Mouse (Mus musculus) ES-Bruce4 (cell line): ENCODE measurements around the gene Fam234a. TPM values are rescaled to one million over a fixed set of nuclear protein-coding genes. Genes with fewer than 3 reads are reported as not detected.
"Not testable (repeated sequence)": the region's sequence is repeated elsewhere in the genome, so short reads cannot be mapped to it uniquely, and the experiment has no call there.

Source experiments
- H3K27ac ChIP-seq: 2 replicates; pipeline ENCODE4 v1.5.1; 2012; ENCODE audit warnings: low read length, inconsistent platforms; ENCODE audit not compliant: insufficient read depth
- H3K27me3 ChIP-seq: 2 replicates; pipeline ENCODE4 v1.6.1; 2012; ENCODE audit warnings: mild to moderate bottlenecking, low read length, inconsistent platforms; ENCODE audit not compliant: control insufficient read depth, poor library complexity, insufficient read depth, severe bottlenecking
- H3K36me3 ChIP-seq: 2 replicates; pipeline ENCODE4 v1.6.1; 2012; ENCODE audit warnings: inconsistent platforms, mild to moderate bottlenecking, low read length, moderate library complexity; ENCODE audit not compliant: control insufficient read depth, poor library complexity, insufficient read depth, severe bottlenecking
- H3K4me1 ChIP-seq: one replicate; pipeline ENCODE4 v1.8.1; 2011; ENCODE audit warnings: low read length; ENCODE audit not compliant: control insufficient read depth, insufficient read depth
- H3K4me3 ChIP-seq: 2 replicates; pipeline ENCODE4 v1.5.1; 2011; ENCODE audit warnings: low read depth, mild to moderate bottlenecking, low read length
- H3K9ac ChIP-seq: 2 replicates; pipeline ENCODE4 v1.6.1; 2012; ENCODE audit warnings: low read depth, mild to moderate bottlenecking, inconsistent platforms; ENCODE audit not compliant: poor library complexity, severe bottlenecking
- H3K9me3 ChIP-seq: replicated peaks from 2 replicates; pipeline ENCODE4 v1.6.1; 2012; ENCODE audit warnings: mild to moderate bottlenecking, low read length, inconsistent platforms; ENCODE audit not compliant: control insufficient read depth, poor library complexity, insufficient read depth, severe bottlenecking
- CTCF ChIP-seq: IDR thresholded peaks from one replicate; pipeline ENCODE4 v1.8.1; 2011; ENCODE audit warnings: low read depth, low read length
- EP300 ChIP-seq: IDR thresholded peaks from 2 replicates; pipeline ENCODE4 v1.6.1; 2011; ENCODE audit warnings: low read depth, low read length; ENCODE audit not compliant: insufficient read depth
- POLR2A ChIP-seq: IDR thresholded peaks from one replicate; pipeline ENCODE4 v1.8.1; 2011; ENCODE audit warnings: low read length; ENCODE audit not compliant: insufficient read depth
- polyA plus RNA-seq: library from polyadenylated mRNA; stranded (reverse); fragments of >200 nt; gene quantifications from 2 replicates; pipeline ENCODE4 v1.2.4, GENCODE M21; 2011; ENCODE audit warnings: low read depth; ENCODE audit not compliant: missing spikeins, insufficient read depth, insufficient read length

Fam234a gene
- 23.7 and 26.6 TPM in 2 replicates for polyA plus RNA-seq

DNA sequence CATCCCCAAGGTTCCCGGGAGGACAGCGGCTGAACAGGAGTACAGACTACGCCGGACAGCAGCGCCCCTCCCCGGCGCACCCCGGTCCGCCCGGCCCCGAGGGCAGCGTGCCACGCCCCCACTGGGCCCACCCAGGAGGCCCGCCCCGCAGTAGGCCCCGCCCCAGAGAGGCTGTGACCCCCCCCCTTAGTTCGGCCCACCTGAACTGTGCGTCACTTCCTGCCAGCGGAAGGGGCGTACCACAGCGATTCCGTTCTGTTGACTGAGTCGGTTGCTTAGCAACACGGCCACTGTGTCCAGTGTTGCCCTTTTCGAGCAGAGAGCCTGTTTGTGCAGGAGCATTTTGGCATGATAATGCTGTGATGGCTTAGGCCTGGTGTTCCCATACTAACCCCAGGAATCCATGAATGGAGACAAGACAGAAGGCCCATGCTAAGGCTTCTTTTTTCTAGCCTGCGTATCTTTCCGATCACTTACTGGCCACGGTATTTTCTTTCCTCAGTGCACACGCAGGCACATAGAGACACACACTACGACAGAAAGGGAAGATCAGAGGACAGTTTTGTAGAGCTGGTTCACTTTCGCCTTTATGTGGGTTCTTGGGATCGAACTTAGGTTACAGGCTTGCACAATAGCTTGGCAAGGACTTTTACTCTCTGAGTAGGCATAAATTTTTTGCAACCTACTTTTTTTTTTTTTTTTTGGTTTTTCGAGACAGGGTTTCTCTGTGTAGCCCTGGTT lies at the start of gene Fam234a:
Fam234a (minus strand) TSS at position 142 of the 741 bp plus-strand sequence.
- Histone ChIP-seq H3K36me3 (no peaks in the 10 kb centered on the region), H3K9ac (peak within 1 kb of the TSS; percentile 69), H3K27me3 (no peaks in the 10 kb centered on the region), H3K4me1 (no peaks in the 10 kb centered on the region), H3K9me3 (no peaks in the 10 kb centered on the region), H3K4me3 (peak within 1 kb of the TSS; percentile 92), H3K27ac (peak within 1 kb of the TSS; percentile 17)
- TF ChIP-seq POLR2A (peak; percentile 75), CTCF (no peak), EP300 (peak; percentile 52; the same call in 1 of the 2 replicates)

DNA sequence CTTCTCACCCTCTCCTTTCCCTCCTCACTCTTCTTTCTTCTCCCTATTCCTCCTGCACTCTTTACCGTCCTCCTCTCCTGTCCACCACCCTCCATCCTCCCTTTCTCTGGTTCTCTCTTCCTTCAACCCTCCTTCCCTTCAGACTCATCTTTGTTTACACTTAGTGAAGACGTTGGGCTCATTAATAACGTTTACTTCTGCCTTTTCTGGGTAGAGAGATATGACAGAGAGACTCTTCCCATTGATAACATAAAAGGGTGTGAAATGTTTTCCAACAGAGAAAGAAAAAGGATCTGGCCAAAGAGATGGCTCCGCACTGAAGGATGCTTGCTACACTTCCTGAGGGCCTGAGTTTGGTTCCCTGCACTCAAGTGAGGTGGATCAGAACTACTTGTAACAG lies 45.4 kb upstream of the Fam234a start:
- no peak overlapping the region for H3K9ac ChIP-seq
- H3K36me3 ChIP-seq: peaks cover 27% of the 10 kb centered on the region
- no peak overlapping the region for H3K27ac ChIP-seq
- H3K4me3 ChIP-seq: no peak overlapping the region
- TF ChIP-seq POLR2A (no peak), EP300 (no peak), CTCF (no peak)
- H3K4me1 ChIP-seq: no peaks in the 10 kb centered on the region
- peaks cover 28% of the 10 kb centered on the region for H3K9me3 ChIP-seq
- H3K27me3 ChIP-seq: no peaks in the 10 kb centered on the region

DNA sequence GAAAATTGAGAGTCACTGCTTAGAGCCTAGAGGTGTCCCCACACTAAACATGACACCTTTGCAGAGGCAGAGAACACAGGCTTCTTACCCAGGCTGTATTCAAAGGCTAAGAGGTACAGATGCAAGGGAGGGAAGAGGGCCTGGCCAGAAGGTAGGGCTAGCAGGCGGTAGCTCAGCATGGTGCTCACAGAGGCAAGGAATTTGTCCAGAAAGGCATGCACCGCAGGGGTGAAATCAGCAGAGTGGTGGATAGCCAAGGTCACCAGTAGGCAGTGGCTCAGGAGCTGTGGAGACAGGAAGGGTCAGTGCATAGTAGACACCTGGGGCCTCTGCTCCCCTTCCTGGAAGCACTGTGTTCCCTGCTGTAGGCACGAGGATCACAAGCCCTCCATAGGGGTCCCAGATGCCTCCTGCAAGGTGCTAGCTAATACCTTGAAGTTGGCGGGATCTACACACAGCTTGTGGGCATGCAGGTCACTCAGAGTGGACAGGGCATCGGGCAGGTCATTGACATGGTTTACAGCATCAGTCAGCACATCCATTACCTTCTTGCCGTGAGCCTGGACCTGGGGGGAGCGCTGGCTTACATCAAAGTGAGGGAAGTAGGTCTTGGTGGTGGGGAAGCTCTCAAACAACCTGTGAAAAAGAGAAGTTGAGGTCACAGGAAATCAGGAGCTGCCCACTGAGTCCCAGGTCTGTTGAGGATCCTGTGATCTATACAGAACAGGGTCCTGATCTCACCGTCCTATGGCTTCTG lies 42.3 kb upstream of the Fam234a start:
- no peaks in the 10 kb centered on the region for H3K27me3 ChIP-seq
- peaks cover 18% of the 10 kb centered on the region for H3K9me3 ChIP-seq
- no peaks in the 10 kb centered on the region for H3K4me1 ChIP-seq
- H3K36me3 ChIP-seq: peaks cover 56% of the 10 kb centered on the region
- H3K27ac ChIP-seq: no peak overlapping the region
- no peak overlapping the region for H3K9ac ChIP-seq
- TF ChIP-seq POLR2A: no peak
- no peak for TF ChIP-seq EP300
- TF ChIP-seq CTCF: no peak
- H3K4me3 ChIP-seq: no peak overlapping the region

DNA sequence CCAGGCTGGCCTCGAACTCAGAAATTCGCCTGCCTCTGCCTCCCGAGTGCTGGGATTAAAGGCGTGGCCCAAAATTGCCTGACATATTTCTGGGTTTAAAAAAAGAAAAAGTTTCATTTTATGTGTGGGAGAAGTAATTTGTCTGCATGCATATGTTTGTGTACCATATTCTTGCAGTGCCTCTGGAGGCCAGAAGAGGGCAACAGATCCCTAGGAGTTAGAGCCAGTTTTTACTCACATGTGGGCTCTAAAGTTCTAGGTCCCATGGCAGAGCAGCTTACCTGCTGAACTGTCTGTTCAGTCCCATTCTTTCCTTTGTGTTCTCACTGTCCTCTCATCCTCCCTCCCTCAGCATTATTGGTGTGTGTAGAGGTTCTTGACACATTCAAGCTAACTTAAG lies 32.7 kb upstream of the Fam234a start:
- H3K4me3 ChIP-seq: no peak overlapping the region
- no peak overlapping the region for H3K27ac ChIP-seq
- H3K27me3 ChIP-seq: no peaks in the 10 kb centered on the region
- no peak overlapping the region for H3K9ac ChIP-seq
- no peaks in the 10 kb centered on the region for H3K9me3 ChIP-seq
- no peaks in the 10 kb centered on the region for H3K4me1 ChIP-seq
- TF ChIP-seq EP300 (no peak), POLR2A (no peak), CTCF (peak; percentile 9)
- peaks cover 78% of the 10 kb centered on the region for H3K36me3 ChIP-seq

DNA sequence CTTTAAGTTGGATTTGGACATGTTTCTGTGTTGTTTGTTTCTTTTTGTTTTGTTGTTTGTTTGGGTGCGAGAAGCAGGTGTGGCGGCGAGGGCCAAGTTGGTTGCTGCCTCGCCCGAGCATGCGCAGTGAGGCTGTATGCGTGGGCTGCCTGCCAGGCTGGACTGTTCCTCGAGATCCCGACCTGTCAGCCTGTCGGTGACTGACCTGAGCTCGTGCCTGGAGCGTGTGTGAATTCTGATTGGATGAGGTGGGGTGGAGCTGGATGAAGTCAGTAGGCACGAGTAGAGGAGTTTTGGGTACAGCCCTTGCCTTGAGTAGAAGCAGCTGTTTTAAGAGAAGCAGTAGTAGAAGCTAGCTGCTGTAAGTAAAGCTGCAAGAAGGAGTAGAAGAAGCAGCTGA lies 31.9 kb upstream of the Fam234a start:
- TF ChIP-seq EP300 (no peak), CTCF (no peak), POLR2A (no peak)
- Histone ChIP-seq H3K4me1 (no peaks in the 10 kb centered on the region), H3K27me3 (no peaks in the 10 kb centered on the region), H3K4me3 (no peak overlapping the region), H3K9me3 (no peaks in the 10 kb centered on the region), H3K27ac (no peak overlapping the region), H3K9ac (no peak overlapping the region), H3K36me3 (peaks cover 77% of the 10 kb centered on the region)

DNA sequence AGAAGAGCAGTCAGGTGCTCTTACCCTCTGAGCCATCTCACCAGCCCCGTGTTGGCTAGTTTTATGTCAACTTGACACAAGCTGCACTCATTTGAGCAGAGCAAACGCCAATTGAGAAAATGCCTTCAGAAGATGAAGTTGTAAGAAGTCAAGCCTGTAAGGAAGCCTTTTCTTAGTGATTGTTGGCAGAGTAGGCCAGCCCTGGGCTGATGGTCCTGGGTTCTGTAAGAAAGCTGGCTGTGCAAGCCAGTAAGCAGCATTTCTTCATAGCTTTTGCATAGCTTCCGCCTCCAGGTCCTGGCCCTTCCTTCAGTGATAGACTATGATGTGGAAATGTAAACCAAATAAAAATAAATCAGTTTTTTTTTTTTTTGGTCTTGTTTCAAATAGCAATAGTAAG lies 28.5 kb upstream of the Fam234a start:
- Histone ChIP-seq H3K36me3 (peaks cover 71% of the 10 kb centered on the region), H3K27me3 (no peaks in the 10 kb centered on the region), H3K4me1 (no peaks in the 10 kb centered on the region), H3K9me3 (no peaks in the 10 kb centered on the region), H3K9ac (no peak overlapping the region), H3K27ac (no peak overlapping the region), H3K4me3 (no peak overlapping the region)
- no peak for TF ChIP-seq POLR2A
- TF ChIP-seq EP300: no peak
- no peak for TF ChIP-seq CTCF

DNA sequence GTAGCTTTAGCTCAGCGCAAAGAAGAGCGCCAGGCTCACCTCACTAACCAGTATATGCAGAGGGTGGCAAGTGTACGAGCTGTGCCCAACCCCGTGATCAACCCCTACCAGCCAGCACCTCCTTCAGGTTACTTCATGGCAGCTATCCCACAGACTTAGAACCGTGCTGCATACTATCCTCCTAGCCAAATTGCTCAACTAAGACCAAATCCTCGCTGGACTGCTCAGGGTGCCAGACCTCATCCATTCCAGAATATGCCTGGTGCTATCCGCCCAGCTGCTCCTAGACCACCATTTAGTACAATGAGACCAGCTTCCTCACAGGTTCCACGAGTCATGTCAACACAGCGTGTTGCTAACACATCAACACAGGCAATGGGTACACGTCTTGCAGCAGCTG lies 25.5 kb upstream of the Fam234a start:
- H3K4me1 ChIP-seq, H3K27ac ChIP-seq, H3K27me3 ChIP-seq, H3K9me3 ChIP-seq, H3K9ac ChIP-seq, H3K4me3 ChIP-seq: not testable (repeated sequence)
- H3K36me3 ChIP-seq: peaks cover 75% of the 10 kb centered on the region
